Mouse (Mus musculus) activated CD4-positive, CD25-positive, alpha-beta regulatory T cell, adult 4 months (primary cell): ENCODE measurements around the gene Supt20. TPM values are rescaled to one million over a fixed set of nuclear protein-coding genes. Genes with fewer than 3 reads are reported as not detected.

ENCODE experiments used
- ATAC-seq: one replicate; pipeline ENCODE4 v1.8.0; 2017
- polyA plus RNA-seq, 2 experiments: library from polyadenylated mRNA; unstranded; fragments of 100-300 nt; shearing (Covaris generic); gene quantifications; one replicate each; pipeline ENCODE4 v1.2.1; 2017

Supt20 gene
- polyA plus RNA-seq = 100 to 1,000 TPM; 168 to 188 TPM

GRCm38 (mm10) chr3:54692202-54693055, at the start of gene Supt20:
Gene Supt20, plus strand, starts transcription at chr3:54692807.
- peak; percentile 97 for ATAC-seq

DNA sequence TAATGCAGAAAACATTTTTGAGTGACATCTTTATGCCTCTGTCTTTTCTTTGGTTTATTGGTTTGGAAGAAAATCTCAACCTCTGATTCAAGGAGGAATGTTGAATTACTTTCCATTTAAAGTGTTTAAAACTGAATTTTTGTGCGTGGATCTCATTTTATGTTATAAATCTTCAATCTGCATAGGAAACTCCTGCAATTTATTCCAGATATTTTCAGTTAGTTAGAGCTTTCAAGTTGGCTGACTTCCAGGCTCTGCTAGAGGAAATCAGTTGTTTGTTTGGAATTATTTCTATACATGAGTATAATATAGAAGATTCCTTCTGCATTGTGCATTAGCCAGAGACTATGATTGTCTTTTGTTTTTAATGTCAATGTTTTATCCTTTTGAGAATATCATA, 49.8 kb upstream of the Supt20 start:
- no peak for ATAC-seq

GRCm38 (mm10) chr3:54647583-54647982, 45.0 kb upstream of the Supt20 start:
- ATAC-seq = no peak

- no peak for ATAC-seq
Observed at GRCm38 (mm10) chr3:54651576-54651975, 41.0 kb upstream of the Supt20 start.

DNA sequence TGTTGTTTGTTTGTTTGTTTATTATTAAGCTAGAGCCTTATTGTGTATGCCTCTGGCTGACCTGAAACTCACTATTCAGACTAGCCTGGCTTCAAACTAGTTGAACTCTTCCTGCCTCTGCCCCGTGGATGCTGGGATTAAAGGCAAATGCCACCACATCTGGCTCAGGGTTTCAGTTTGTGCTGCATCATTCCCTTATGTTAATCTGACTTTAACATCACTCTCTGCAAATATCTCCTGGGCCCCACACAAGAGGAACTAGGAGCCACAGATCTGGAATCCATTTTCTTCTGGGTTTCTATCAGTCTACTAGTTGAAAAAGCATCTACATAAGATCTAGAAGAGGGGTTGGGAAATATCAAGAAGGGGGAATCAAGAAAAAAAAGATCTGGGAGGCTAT, 38.4 kb upstream of the Supt20 start:
- no peak for ATAC-seq

- no peak for ATAC-seq
Observed at GRCm38 (mm10) chr3:54657090-54657489, 35.5 kb upstream of the Supt20 start.

DNA sequence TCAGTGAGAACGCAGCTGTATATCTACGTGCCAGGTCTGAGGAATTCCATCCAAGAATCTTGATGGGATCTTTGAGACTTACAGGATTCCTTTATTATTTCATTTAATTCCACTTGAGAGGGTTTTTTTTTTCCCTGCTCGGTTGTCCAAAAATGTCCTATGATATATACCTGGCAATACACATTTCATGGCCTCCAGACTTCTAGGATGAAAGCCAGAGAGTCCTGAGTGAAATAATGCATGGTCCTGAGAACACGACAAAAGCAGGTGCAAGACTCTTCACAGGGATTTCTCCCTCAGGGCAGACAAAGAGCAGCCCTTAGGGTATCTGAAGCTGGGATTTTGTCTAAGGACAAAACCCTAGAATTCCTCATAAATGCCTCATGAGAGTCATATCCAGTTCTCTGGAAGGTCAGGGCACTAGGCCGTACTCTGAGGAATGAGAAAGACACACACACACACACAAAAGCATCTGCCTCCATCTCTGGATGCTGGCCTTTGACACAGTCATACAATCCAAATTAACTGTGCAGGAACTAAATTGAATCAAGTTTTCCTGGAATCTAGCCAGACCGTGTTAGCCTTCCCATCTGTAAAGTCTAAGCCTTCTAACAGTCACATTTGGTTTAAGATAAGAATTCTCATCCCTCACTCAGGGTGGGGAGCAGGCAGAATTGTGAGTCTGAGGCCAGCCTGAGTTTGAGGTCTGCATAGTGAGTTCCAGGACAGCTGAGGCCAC, 34.5 kb upstream of the Supt20 start:
- no peak for ATAC-seq

DNA sequence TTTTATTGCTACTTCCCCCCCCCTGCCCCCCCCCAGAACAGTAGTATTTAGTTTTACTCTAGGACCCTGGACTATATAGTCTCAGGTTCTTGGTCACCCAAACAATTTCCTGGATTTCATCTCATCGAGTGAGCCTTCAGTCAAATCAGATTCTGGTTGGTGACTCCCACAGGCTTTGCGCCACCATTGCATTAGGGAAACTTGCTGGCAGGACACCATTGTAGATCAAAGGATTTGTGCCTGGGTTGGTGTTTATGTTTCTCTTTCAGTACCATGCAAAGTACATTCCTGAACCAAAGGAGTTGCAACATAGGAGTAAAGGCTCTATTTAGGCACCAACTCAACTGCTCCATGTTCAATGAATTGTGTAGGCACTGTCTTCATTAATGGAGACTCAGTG, 32.9 kb upstream of the Supt20 start:
- no peak for ATAC-seq

DNA sequence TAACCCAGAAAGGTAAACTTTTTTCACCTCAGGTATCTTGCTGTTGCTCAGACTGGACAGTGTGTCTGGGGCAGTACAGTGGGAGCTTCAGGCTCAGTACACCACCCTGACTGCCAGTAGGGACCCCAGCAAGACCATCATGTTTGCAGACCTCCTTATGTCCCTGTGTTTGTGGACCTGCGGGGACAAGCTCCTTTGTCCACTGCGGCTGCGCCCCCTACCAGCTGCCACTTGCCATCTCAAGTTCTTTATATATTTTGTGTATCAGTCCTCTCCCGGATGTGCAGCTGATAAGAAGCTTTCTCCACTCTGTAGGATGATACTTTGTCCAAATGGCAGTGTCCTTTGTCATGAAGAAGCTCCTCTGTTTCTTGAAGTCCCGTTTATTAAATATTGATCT, 30.2 kb upstream of the Supt20 start:
- no peak for ATAC-seq

DNA sequence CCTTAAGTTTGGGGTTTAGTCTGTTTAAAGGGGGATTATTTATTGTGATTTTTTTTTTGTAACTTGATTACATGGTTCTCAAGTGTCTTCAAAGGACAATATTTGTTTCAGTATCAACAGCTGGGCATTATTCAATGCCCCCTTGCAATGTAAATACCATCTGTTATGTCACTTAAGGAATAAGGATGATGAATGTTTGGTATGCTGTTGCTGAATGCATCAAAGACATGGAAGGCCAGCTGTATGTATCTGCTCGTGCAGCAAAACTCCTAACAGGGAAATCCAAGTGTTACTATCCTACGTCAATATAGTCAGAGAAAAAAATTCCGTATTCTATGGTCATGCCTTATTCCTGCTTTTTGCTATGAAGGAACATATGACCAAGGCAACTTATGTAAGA, 24.5 kb upstream of the Supt20 start:
- no peak for ATAC-seq

DNA sequence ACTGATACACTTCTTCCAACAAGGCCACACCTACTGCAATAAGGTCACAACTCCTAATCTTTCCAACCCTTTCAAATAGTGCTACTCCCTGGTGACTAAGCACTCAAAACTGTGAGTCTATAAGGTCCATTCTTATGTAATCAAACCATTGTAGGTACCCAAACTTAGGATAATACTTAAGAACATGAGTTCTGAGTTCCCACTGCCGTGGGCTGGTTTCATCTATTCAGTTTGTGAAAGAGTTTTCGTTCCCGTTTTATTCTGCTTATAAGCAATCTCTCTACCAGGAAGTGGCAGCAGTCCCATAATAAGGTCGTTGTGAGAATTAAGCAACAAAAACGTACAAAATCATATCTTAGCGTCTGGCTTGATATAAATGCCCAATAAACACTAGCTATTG, 23.9 kb upstream of the Supt20 start:
- ATAC-seq = no peak

DNA sequence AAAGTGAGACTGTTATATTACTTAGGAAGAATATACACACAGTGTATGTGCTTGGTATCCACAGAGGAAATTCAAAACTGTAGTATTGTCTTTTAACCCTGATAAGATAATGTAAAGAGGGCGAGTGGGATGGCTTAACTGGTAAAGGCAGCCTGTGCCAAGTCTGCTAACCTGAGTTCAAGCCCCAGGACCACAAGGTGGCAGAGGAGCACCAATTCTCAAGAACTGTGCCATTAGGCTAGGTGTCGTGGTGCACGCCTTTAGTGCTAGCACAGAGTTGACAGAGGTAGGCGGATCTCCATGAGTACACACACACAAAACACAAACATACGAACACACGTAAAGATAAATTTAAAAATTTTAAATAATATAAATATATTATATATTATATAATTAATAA, 23.0 kb upstream of the Supt20 start:
- peak; percentile 36 for ATAC-seq

- ATAC-seq = no peak
Observed at GRCm38 (mm10) chr3:54672111-54672510, 20.5 kb upstream of the Supt20 start.

DNA sequence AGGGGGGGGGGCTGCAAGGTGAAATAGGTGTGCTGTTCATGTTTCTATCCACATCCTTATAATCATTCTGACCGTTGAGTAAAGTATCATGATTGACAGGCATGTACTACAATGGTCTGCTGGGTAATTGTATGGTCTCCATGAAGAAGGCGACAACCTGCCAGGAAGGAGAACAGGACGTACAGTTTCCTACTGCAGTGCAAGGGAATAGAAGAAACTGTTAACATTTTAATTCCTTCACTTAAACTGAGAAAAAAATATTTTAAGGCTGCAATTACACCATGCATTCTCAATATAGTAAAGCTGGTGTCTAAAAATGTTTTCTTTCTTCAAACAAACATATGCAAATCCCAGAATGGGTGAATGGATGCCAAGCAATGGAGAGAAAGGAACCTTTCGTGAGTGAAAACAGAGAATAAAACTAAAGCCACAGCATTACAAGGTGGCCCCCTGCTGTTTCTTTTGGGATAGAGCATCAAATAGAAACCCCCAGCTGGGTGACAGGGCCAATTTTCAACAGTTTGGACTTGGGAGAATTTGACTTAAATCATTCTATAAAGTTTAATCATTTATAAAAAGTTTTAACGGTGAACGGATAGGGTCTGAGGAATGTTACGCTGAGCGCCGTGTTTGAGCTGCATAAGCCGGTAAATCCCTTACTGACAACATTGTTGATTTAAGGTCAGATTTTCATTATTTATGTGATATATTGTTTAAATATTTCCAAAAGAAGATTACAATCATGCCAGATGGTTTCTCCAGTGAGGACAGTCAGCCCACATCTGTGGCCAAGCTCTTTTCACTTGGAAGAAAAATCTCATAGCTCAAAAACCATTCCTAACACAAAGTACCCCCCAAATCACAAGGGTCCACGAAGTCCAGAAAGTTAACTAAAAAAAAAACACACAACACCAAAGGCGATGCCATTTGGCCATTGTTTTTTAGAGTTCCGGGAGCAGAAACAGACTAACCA, 19.8 kb upstream of the Supt20 start:
- no peak for ATAC-seq

GRCm38 (mm10) chr3:54676818-54677217, 15.8 kb upstream of the Supt20 start:
- ATAC-seq = no peak

GRCm38 (mm10) chr3:54681310-54682204, 11.1 kb upstream of the Supt20 start:
- ATAC-seq = no peak

- no peak for ATAC-seq
Observed at GRCm38 (mm10) chr3:54685202-54685601, 7.4 kb upstream of the Supt20 start.

GRCm38 (mm10) chr3:54687245-54687644, 5.4 kb upstream of the Supt20 start:
- ATAC-seq = no peak

DNA sequence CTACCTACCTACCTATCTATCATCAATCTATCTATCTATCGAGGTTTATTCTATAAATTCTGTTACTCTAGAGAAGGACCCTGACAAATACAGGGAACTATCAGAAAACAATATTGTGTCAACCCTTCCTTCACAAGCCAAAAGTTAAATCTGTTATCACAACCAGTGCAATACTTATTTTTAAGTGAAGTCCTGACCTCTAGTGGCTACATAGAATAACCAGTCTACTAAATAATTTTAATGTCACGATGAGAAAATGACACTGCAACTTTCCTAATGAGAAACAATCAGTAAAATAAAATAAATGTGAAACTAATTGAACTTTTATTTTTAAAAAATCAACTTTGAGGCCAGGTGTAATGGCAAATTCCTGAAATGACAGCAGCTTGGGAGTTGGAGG, 3.5 kb upstream of the Supt20 start:
- no peak for ATAC-seq

GRCm38 (mm10) chr3:54693056-54693415, 429 bp downstream of the Supt20 start:
- peak; percentile 12 for ATAC-seq

- no peak for ATAC-seq
Observed at GRCm38 (mm10) chr3:54699759-54700301, 7.2 kb downstream of the Supt20 start.
